Mouse (Mus musculus): ENCODE measurements around the gene Dpy30.

DNA sequence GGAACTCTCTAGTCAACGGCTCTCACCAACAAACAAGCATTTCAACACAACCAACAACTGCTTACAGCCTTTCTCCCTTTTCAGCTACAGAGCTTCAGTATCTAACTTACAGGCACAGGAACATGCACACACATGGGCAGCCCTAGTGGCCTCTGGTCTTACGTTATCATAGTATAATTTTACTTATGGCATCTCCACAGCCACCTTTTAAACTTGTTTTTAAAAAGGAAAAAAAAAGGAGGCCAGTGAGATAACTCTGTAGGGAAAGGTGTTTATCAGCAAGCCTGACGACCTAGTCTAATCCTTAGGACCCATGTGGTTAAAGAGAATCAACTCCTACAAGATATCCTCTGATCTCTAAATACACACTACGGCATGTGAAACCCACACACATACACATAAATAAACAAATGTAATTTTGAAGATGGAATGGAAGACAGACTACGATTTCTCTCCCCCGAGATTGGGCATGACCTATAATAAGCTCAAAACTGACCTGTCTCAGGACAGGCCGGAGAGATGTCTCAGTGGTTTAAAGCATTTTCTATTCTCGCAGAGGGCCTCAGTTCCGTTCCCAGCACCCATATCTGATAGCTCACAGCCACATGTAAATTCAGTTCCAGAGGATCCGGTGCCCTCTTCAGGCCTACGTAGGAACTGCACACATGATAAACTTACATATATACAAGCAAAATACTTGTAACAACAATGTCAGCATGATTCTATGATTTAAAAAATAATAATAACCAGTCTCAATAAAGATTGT, 56.1 kb downstream of the Dpy30 start:
- no peak for TF ChIP-seq E2F4 (IDR thresholded peaks at IDR 0.05; ENCODE audit: insufficient read depth)
- no peak for TF ChIP-seq POLR2A (IDR thresholded peaks at IDR 0.05; ENCODE audit: insufficient read length, low read depth)
- no peak for TF ChIP-seq MYOD1 (IDR thresholded peaks at IDR 0.05; ENCODE audit: control insufficient read depth in 1 of 3, insufficient read length in 2 of 3, low read depth in 2 of 3)
- no peak for TF ChIP-seq POLR2AphosphoS2 (IDR thresholded peaks at IDR 0.05; ENCODE audit: insufficient read length, low read depth)
- no peak for TF ChIP-seq CEBPB (IDR thresholded peaks at IDR 0.05; ENCODE audit: insufficient read depth, poor library complexity, severe bottlenecking)
- no peak for TF ChIP-seq MYOG (IDR thresholded peaks at IDR 0.05; ENCODE audit: control insufficient read depth in 1 of 3, insufficient read depth in 1 of 3, insufficient read length in 2 of 3, low read depth in 2 of 3)
- TF ChIP-seq TCF12 (IDR thresholded peaks at IDR 0.05; ENCODE audit: insufficient read depth, poor library complexity, severe bottlenecking), result no peak
- TF ChIP-seq MAX (IDR thresholded peaks at IDR 0.05; ENCODE audit: low read depth), result no peak
- no peak for TF ChIP-seq TCF3 (IDR thresholded peaks at IDR 0.05; ENCODE audit: insufficient read length, low read depth)
- no peak for TF ChIP-seq SRF (IDR thresholded peaks at IDR 0.05; ENCODE audit: control insufficient read depth, insufficient read length, low read depth)
- TF ChIP-seq USF1 (IDR thresholded peaks at IDR 0.05; ENCODE audit: low read depth), result no peak
